Mouse (Mus musculus): ENCODE measurements around the gene Eif3l.
A peak's percentile ranks its signal among the peaks of the same experiment; 100 is the strongest.

Eif3l gene

DNA sequence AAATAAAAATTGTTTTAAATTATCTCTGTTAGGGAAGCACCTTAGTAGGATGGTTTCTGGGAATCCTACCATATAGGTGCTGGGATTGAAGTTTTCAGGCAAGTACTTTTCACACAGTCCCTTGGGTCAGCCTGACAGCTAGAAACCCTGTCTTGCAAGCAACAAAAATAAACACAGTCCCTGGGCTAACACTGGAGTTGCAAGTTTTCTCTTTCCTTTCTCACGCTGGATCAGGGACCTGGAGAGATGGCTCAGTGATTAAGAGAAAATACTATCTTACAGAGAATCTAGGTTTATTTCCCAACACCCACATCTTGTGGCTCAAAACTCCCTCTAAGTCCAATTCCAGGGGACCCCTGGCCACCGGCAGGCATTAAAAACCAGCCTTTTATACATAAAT lies 22.2 kb downstream of the Eif3l start:
- peaks cover 10% of the 10 kb centered on the region for H3K36me3 ChIP-seq (ENCODE audit: control insufficient read depth, insufficient read depth, low read length, poor library complexity, severe bottlenecking)
- DNase-seq (ENCODE audit: low read depth, low spot score), result no peak
- peaks cover 2% of the 10 kb centered on the region; the same call in 1 of the 2 replicates for H3K27me3 ChIP-seq (ENCODE audit: control insufficient read depth, insufficient read depth, low read length, poor library complexity, severe bottlenecking)

DNA sequence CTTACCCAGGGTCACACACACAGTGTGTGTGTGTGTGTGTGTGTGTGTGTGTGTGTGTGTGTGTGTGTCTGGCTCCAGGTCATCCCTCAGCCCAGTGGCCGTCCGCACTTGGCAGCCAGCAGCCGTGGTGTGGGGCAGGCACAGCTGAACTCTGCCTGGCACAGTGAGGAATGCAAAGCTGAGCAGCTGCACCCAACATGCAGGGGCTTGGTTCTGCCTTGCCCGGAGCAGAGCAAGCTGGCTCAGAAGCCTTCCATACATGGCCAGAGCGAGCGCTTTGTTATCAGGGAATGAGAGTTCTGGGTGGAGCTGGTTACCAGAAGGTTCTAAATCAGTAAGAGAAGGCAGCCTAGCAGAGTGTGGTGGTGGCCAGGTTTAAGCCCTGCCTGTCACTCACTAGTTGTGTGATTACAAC lies 22.6 kb downstream of the Eif3l start:
- peaks cover 8% of the 10 kb centered on the region for H3K36me3 ChIP-seq (ENCODE audit: control insufficient read depth, insufficient read depth, low read length, poor library complexity, severe bottlenecking)
- H3K27me3 ChIP-seq (ENCODE audit: control insufficient read depth, insufficient read depth, low read length, poor library complexity, severe bottlenecking), result peaks cover 2% of the 10 kb centered on the region; the same call in 1 of the 2 replicates
- no peak for DNase-seq (ENCODE audit: low read depth, low spot score)

DNA sequence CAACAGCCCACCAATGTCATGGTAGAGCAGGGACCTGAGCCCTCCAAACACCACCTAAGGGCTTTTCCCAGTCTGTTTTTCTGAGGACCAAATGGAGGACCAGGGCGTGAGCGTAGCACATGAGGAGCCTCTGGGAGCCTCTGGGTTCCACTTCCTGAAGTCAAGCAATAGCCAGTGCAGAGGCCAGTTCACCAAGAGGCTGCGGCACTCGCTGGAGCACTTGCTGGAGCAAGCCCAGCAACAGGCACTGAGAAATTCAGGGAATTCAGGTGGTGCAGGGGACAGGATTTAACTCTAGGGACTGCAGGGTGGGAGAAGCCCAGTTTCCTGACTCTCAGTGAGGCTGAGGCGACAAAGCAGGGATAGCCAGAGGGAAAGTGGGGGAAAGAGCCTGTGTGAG lies 23.2 kb downstream of the Eif3l start:
- H3K27me3 ChIP-seq (ENCODE audit: control insufficient read depth, insufficient read depth, low read length, poor library complexity, severe bottlenecking), result peaks cover under 1% of the 10 kb centered on the region; the same call in 1 of the 2 replicates
- H3K36me3 ChIP-seq (ENCODE audit: control insufficient read depth, insufficient read depth, low read length, poor library complexity, severe bottlenecking), result peaks cover 6% of the 10 kb centered on the region
- no peak for DNase-seq (ENCODE audit: low read depth, low spot score)

DNA sequence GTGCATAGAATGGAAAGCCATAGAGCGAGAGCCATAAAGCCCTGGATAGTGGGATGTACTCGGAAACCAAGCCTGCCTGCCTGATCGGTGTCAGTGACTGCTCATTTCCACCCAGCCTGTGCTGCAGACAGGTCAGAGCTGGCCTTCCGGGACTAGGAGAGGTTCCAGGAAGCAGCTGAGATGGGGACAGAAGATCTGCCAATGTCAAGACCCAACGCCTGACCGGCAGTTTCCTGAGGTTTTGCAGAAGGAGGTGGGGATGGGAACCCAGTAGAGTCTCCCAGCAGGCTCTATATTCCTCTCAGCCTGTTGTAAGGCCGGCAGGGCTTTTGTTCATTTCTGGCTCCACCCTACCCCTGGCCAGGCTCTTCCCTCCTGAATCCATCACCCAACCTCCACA lies 23.9 kb downstream of the Eif3l start:
- Histone ChIP-seq H3K36me3 (ENCODE audit: control insufficient read depth, insufficient read depth, low read length, poor library complexity, severe bottlenecking) (peaks cover 5% of the 10 kb centered on the region; the same call in 1 of the 2 replicates), H3K27me3 (ENCODE audit: control insufficient read depth, insufficient read depth, low read length, poor library complexity, severe bottlenecking) (no peaks in the 10 kb centered on the region)
- DNase-seq (ENCODE audit: low read depth, low spot score), result no peak

DNA sequence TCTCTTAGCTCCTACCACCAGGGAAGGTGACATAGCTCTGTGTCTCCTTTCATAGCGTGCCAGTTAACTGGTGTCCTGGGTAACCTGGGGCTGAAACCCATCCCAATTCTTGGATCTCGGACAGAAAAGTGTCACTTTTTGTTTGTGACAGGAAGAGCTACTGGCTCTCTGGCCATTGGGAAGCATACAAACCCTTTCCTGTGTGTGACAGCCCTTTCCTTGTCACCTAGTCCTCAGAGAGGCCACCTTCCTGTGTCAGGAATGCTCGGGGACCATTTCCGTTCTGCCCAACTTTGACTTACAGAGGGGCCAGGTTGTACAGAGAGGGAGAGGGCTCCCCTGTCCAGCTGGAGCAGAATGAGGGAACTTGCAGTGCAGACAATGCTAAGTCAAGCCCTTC lies 24.5 kb downstream of the Eif3l start:
- peaks cover 2% of the 10 kb centered on the region; the same call in 1 of the 2 replicates for H3K36me3 ChIP-seq (ENCODE audit: control insufficient read depth, insufficient read depth, low read length, poor library complexity, severe bottlenecking)
- no peaks in the 10 kb centered on the region for H3K27me3 ChIP-seq (ENCODE audit: control insufficient read depth, insufficient read depth, low read length, poor library complexity, severe bottlenecking)
- DNase-seq (ENCODE audit: low read depth, low spot score), result no peak

DNA sequence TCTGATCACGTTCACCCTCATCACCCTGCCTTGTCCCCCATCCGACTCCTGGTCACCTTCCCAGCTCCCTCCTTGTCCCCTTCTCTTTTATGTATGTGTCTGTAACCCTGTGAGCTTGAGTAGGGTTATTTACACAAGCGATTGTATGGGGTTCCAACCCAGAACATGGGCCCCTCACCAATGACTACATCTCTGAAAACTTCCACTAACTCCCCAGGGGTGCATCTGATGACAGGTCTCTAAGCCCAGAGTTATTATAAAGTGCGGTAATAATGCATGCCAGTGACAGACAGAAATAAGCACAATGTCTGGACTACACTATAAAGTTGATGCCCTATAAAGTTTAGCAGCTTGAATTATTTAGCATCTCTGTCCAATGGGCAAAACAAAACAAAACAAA lies 25.4 kb downstream of the Eif3l start:
- 0 out of 2 replicates have a peak, but pooled peaks cover 1% of the 10 kb centered on the region for H3K36me3 ChIP-seq (ENCODE audit: control insufficient read depth, insufficient read depth, low read length, poor library complexity, severe bottlenecking)
- no peak for DNase-seq (ENCODE audit: low read depth, low spot score)
- H3K27me3 ChIP-seq (ENCODE audit: control insufficient read depth, insufficient read depth, low read length, poor library complexity, severe bottlenecking), result no peaks in the 10 kb centered on the region

DNA sequence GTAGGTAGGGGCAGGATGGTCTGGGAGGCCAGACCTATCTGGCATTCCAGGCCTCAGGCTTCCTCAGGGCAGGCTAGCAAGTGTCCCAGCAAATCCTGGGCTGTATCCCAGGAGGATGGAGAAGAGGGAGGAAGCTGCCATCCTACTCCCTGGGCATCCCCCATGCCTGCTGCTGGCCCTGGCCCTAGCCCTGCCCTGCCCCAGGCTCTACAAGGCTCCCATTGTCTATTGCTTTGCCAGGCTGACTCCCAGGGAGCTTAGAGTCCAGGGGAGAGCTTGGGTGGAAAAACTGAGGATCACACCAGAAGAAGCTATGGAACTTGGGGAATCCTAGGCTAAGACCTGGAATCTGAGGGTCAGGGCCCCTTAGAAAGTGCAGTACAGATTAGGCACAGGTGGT lies 26.6 kb downstream of the Eif3l start:
- no peaks in the 10 kb centered on the region for H3K36me3 ChIP-seq (ENCODE audit: control insufficient read depth, insufficient read depth, low read length, poor library complexity, severe bottlenecking)
- no peak for DNase-seq (ENCODE audit: low read depth, low spot score)

DNA sequence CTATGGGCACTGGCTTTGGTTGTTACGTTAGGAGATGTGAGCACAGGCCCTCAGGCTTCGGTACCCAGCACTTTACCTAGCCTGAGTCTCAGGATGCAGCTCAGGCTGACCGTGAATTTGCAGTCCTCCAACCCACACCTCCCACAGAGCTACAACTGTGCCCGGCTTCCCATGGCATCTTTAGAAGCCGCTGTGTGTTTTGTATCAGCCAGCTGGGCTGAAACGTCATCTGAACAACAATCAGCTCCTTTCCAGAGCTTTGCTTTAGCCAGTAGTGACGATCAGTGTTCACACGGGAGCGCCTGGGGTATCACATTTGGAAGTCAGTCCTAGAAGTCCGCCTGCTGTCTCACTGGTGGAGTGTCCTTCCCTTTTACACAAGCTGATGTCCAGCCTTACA lies 28.3 kb downstream of the Eif3l start:
- H3K27me3 ChIP-seq (ENCODE audit: control insufficient read depth, insufficient read depth, low read length, poor library complexity, severe bottlenecking), result no peaks in the 10 kb centered on the region
- H3K36me3 ChIP-seq (ENCODE audit: control insufficient read depth, insufficient read depth, low read length, poor library complexity, severe bottlenecking), result no peaks in the 10 kb centered on the region
- DNase-seq (ENCODE audit: low read depth, low spot score), result no peak

More for the DNA sequence above, 26.6 kb downstream of the Eif3l start:
- H3K27me3 ChIP-seq (ENCODE audit: control insufficient read depth, insufficient read depth, low read length, poor library complexity, severe bottlenecking), result no peaks in the 10 kb centered on the region

DNA sequence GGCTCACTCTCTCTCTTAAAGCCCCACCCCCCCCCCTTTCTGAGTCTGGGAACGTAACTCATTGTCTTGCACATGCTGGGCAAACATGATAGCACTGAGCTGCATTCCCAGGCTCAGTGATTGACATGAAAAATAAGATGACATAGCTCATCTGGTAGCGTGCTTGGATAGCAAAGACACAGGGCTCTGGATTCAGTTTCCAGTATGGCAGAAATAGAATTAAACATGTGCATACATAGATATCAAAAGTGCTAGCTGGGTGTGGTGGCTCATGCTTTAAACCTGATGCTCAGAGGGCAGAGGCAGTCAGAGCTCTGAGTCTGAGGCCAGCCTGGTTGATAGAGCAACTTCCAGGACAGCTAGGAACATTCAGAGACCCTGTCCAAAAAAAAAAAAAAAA lies 30.8 kb downstream of the Eif3l start:
- no peaks in the 10 kb centered on the region for H3K36me3 ChIP-seq (ENCODE audit: control insufficient read depth, insufficient read depth, low read length, poor library complexity, severe bottlenecking)
- no peak for DNase-seq (ENCODE audit: low read depth, low spot score)
- H3K27me3 ChIP-seq (ENCODE audit: control insufficient read depth, insufficient read depth, low read length, poor library complexity, severe bottlenecking), result no peaks in the 10 kb centered on the region; the same call in 1 of the 2 replicates

DNA sequence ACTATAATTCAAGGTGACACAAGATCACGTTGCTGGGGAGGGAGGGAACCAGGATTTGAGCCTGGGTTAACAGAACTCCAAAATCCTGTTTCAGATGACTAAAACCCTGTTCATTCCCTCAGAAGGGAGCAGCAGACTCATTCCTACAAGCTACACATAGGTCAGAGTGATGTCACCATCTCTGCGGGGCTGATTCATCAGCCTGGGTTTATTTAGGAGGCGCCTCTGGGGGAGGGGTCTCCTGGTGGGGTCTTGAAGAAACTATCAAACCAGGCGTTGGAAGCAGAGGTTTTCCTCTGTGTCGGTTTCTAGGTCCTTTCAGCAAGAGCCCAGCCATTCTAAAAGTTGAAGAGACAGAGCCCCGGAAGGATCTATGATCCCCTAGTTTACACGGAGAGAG lies 33.0 kb downstream of the Eif3l start:
- Histone ChIP-seq H3K27me3 (ENCODE audit: control insufficient read depth, insufficient read depth, low read length, poor library complexity, severe bottlenecking) (no peaks in the 10 kb centered on the region; the same call in 1 of the 2 replicates), H3K36me3 (ENCODE audit: control insufficient read depth, insufficient read depth, low read length, poor library complexity, severe bottlenecking) (peaks cover 3% of the 10 kb centered on the region; the same call in 1 of the 2 replicates)
- DNase-seq (ENCODE audit: low read depth, low spot score), result no peak

DNA sequence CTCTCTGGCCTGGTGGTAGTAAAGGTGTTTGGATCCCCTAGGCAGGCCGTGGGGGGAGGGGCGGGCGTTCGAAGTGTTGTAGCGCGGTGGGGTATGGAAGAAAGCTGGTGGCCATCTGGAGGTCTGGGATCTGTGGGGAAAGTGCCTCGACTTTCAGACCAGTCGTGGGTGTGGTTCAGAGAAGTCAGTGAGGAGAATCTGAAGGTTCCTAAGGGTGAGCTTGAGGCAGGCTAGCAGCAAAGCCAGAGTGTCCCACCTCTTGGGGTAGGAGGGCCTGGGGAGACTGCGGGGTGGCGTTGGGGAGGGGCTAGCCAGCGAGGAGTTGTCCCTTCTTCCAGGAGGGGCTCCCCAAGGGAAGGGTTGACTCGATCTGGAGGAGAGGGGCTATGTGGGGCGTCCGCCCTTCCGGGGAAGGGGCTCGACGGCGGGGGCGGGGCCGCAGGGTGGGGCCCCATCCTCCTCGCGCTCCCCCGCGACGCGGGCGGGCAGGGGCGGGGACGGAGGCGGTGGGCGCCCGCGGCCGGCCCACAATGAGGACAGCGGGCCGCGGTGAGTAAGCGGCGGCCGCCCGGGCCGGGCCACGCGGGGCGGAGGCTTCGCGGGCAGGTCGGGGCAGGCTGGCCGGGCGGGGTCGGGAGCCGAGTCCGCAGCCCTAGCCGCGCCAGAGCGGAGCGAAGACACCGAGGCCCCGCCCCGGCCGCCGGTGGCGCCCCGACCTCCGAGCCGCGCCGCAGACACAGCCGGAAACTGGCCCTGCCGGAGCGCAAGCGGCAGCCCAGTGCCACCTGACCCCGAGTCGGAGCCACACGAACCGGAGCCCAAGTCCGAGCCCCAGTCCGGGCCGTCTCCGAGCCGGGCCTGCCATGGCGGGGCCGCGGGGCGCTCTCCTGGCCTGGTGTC lies 33.7 kb downstream of the Eif3l start, which contains the start of gene Micall1:
Gene Micall1, plus strand, starts transcription at position 478 of the 900 bp plus-strand sequence.
- Histone ChIP-seq H3K27me3 (ENCODE audit: control insufficient read depth, insufficient read depth, low read length, poor library complexity, severe bottlenecking) (no peaks in the 10 kb centered on the region; the same call in 1 of the 2 replicates), H3K36me3 (ENCODE audit: control insufficient read depth, insufficient read depth, low read length, poor library complexity, severe bottlenecking) (peaks cover 5% of the 10 kb centered on the region; the same call in 1 of the 2 replicates)
- peak; percentile 72 for DNase-seq (ENCODE audit: low read depth, low spot score)

DNA sequence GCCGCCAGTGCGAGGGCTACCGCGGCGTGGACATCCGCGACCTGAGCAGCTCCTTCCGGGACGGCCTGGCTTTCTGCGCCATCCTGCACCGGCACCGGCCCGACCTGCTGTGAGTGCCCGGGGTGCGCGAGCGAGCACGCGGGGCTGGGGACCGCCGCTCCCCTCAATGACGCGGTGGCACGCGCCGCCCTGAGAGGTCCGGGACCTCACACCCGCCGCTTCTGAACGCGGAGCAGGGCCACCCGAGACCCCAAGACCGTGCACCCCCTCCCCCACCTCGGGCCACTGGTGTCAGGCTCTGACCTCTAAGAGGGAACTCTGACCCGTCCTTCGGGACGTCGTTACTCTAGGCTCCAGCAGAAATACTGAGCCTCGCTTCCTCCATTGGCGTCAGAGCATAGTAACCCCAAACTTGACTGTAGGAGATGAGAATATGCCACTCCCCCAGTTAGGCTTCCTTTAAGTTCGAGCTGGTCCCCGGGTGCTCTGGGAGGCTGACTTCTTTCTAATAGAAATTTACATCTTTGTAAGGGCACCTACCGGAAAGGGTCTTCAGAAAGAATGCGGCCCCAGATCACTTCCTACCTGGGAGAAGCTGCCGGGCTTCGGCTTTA lies 34.4 kb downstream of the Eif3l start:
- Histone ChIP-seq H3K36me3 (ENCODE audit: control insufficient read depth, insufficient read depth, low read length, poor library complexity, severe bottlenecking) (peaks cover 5% of the 10 kb centered on the region; the same call in 1 of the 2 replicates), H3K27me3 (ENCODE audit: control insufficient read depth, insufficient read depth, low read length, poor library complexity, severe bottlenecking) (no peaks in the 10 kb centered on the region; the same call in 1 of the 2 replicates)
- DNase-seq (ENCODE audit: low read depth, low spot score), result peak; percentile 47

DNA sequence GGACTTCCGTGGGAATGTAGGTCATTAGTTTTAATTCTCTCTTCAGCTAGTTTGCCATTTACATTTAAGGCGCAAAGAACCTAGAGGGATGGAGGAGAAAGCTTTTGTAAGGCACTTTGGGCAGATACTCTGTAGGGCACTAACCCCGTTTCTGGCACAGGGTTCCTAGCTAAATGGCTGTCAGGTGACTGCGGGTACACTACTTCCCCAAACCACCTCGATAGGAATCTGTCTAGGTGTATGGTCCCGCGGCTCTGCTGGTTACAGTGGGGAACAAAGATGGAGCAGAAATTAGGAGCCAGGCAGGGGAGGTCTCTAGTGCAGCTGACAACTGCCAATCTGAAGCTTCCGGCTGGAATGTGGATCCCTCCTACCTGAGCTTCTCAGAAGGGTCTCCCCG lies 35.1 kb downstream of the Eif3l start:
- Histone ChIP-seq H3K27me3 (ENCODE audit: control insufficient read depth, insufficient read depth, low read length, poor library complexity, severe bottlenecking) (no peaks in the 10 kb centered on the region; the same call in 1 of the 2 replicates), H3K36me3 (ENCODE audit: control insufficient read depth, insufficient read depth, low read length, poor library complexity, severe bottlenecking) (peaks cover 6% of the 10 kb centered on the region)
- peak; percentile 37 for DNase-seq (ENCODE audit: low read depth, low spot score)

DNA sequence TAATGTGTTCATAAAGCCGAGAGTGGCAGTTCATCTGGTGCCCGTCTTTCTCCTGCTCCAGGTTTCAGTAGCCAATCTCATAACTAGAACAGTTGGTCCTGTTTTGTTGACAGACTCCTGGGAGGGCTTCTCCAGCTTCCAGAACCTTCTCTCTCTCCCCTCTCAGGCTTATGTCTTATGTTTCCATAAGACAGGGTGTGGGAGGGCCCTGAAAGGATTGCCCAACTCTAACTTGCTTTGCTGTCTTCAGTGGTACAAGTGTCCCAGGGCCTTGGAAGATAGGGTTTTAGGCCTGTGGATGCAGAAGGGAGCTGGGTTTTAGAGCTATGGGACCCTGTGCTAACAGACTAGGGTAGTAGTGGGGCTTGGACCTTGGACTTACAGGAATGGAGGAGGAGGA lies 35.5 kb downstream of the Eif3l start:
- no peak for DNase-seq (ENCODE audit: low read depth, low spot score)
- Histone ChIP-seq H3K27me3 (ENCODE audit: control insufficient read depth, insufficient read depth, low read length, poor library complexity, severe bottlenecking) (no peaks in the 10 kb centered on the region; the same call in 1 of the 2 replicates), H3K36me3 (ENCODE audit: control insufficient read depth, insufficient read depth, low read length, poor library complexity, severe bottlenecking) (peaks cover 11% of the 10 kb centered on the region)

DNA sequence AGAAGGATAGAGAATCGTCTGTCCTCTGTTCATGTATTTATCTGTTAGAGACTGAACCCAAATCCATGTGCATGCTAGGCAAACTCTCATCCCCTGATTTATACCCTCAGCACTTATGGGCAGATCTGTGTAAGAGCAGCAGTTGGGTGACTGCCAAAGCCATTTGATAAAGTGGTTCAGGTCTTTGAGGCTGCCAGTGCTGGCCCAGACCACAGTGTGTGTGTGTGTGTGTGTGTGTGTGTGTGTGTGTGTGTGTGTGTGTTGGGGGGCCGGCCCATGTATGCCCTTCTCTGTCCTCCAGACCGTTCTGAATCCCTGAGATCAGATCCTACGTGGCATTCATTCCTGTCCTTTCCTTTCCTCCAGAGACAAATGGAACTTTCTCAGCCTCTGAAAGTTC lies 36.8 kb downstream of the Eif3l start:
- no peak for DNase-seq (ENCODE audit: low read depth, low spot score)
- Histone ChIP-seq H3K27me3 (ENCODE audit: control insufficient read depth, insufficient read depth, low read length, poor library complexity, severe bottlenecking) (no peaks in the 10 kb centered on the region; the same call in 1 of the 2 replicates), H3K36me3 (ENCODE audit: control insufficient read depth, insufficient read depth, low read length, poor library complexity, severe bottlenecking) (peaks cover 12% of the 10 kb centered on the region)

Measured in splenic B cell, adult 2 months (primary cell).